Mouse (Mus musculus) thymus, adult 2 months (tissue): ENCODE results near the gene Ap3b1. TPM values are rescaled to one million over a fixed set of nuclear protein-coding genes. Genes with fewer than 3 reads are reported as not detected.

Source experiments
- DNase-seq: peaks from one replicate; pipeline ENCODE4 v3.0.0; 2021
- H3K27ac ChIP-seq: fragments of 200-500 bp; 2 replicates; pipeline ENCODE4 v1.5.1; 2012; ENCODE audit warnings: low read length, control low read depth; ENCODE audit not compliant: control insufficient read depth, insufficient read depth
- H3K27me3 ChIP-seq: fragments of 200-500 bp; 2 replicates; pipeline ENCODE4 v1.6.1; 2012; ENCODE audit warnings: mild to moderate bottlenecking, low read length, moderate library complexity, mixed read lengths; ENCODE audit not compliant: control insufficient read depth, insufficient read depth
- H3K36me3 ChIP-seq: fragments of 200-500 bp; 2 replicates; pipeline ENCODE4 v1.6.1; 2012; ENCODE audit warnings: mild to moderate bottlenecking, low read length, moderate library complexity; ENCODE audit not compliant: control insufficient read depth, insufficient read depth
- H3K4me1 ChIP-seq: fragments of 200-500 bp; replicated peaks from 2 replicates; pipeline ENCODE4 v1.6.1; 2012; ENCODE audit warnings: low read length; ENCODE audit not compliant: control insufficient read depth, insufficient read depth
- H3K4me3 ChIP-seq: fragments of 200-500 bp; 2 replicates; pipeline ENCODE4 v1.5.1; 2012; ENCODE audit warnings: mild to moderate bottlenecking, low read length, control low read depth, moderate library complexity; ENCODE audit not compliant: control insufficient read depth, insufficient read depth
- CTCF ChIP-seq: fragments of 200-500 bp; IDR thresholded peaks from 2 replicates; pipeline ENCODE4 v1.5.1; 2012; ENCODE audit warnings: mild to moderate bottlenecking, control low read depth, low read length, moderate library complexity, borderline replicate concordance; ENCODE audit not compliant: control insufficient read depth, poor library complexity, insufficient read depth; ENCODE audit errors: extremely low read depth
- POLR2A ChIP-seq: fragments of 200-500 bp; IDR thresholded peaks from 2 replicates; pipeline ENCODE4 v1.6.1; 2012; ENCODE audit warnings: mild to moderate bottlenecking, low read length, control low read depth, moderate library complexity; ENCODE audit not compliant: control insufficient read depth, poor library complexity, insufficient read depth; ENCODE audit errors: extremely low read depth
- WGBS: fragments of 180-500 bp; shearing (Covaris S2); methylation state at CpG from one replicate; pipeline ENCODE4 v1.1.7; 2018; 5-methylcytosine and 5-hydroxymethylcytosine counted together
- polyA plus RNA-seq: library from polyadenylated mRNA; depleted of rRNA; stranded (reverse); fragments of >200 nt; gene quantifications from 2 replicates; pipeline ENCODE4 v1.2.3, GENCODE M21; 2012

The Ap3b1 gene
- polyA plus RNA-seq, 1 experiment = 39.4 TPM

- no peak for DNase-seq
- TF ChIP-seq CTCF (no peak), POLR2A (no peak)
- 96% methylated on average over 5 of the region's 5 CpGs for WGBS
- Histone ChIP-seq H3K4me3 (no peak overlapping the region), H3K4me1 (no peaks in the 10 kb centered on the region), H3K27me3 (no peaks in the 10 kb centered on the region), H3K36me3 (peaks cover 6% of the 10 kb centered on the region; the same call in 1 of the 2 replicates), H3K27ac (no peak overlapping the region)
Measured at GRCm38 (mm10) chr13:94423600-94423999, 64.8 kb downstream of the Ap3b1 start.

DNA sequence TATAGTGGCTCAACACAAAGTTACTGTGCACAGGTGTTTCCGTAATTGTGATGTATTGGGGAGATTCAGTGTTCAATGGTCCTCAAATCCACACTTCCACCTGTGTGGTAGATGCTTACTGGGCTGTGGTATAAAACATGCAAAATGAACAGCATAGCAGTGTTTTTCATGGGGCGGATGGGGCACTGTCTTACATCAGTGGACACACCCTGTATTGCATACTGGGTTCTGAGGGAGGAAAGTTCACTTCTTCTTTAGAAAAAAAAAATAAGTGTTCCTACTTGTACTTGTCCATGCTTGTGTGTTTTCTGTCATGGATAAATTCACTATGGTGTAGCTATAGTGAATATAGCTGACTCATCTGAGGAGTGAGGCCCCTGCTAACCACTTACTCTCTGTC, 70.8 kb downstream of the Ap3b1 start:
- Histone ChIP-seq H3K27ac (no peak overlapping the region), H3K27me3 (no peaks in the 10 kb centered on the region), H3K36me3 (peaks cover 6% of the 10 kb centered on the region; the same call in 1 of the 2 replicates), H3K4me1 (no peaks in the 10 kb centered on the region), H3K4me3 (no peak overlapping the region)
- WGBS = 95% methylated on average over 2 of the region's 2 CpGs
- TF ChIP-seq POLR2A (no peak), CTCF (no peak)
- no peak for DNase-seq

GRCm38 (mm10) chr13:94439386-94439785, 80.6 kb downstream of the Ap3b1 start:
- 77% methylated on average over 5 of the region's 5 CpGs for WGBS
- Histone ChIP-seq H3K27me3 (no peaks in the 10 kb centered on the region), H3K36me3 (peaks cover 12% of the 10 kb centered on the region), H3K4me3 (no peak overlapping the region), H3K4me1 (no peaks in the 10 kb centered on the region), H3K27ac (no peak overlapping the region)
- no peak for TF ChIP-seq CTCF
- TF ChIP-seq POLR2A = no peak
- no peak for DNase-seq

- no peaks in the 10 kb centered on the region for H3K27me3 ChIP-seq
- no peak overlapping the region for H3K27ac ChIP-seq
- H3K36me3 ChIP-seq = peaks cover 12% of the 10 kb centered on the region
- DNase-seq = no peak
- no peaks in the 10 kb centered on the region for H3K4me1 ChIP-seq
- WGBS = 96% methylated on average over 4 of the region's 4 CpGs
- H3K4me3 ChIP-seq = no peak overlapping the region
- no peak for TF ChIP-seq CTCF
- no peak for TF ChIP-seq POLR2A
Measured at GRCm38 (mm10) chr13:94441199-94441598, 82.4 kb downstream of the Ap3b1 start.

GRCm38 (mm10) chr13:94443411-94443810, 84.7 kb downstream of the Ap3b1 start:
- no peak overlapping the region for H3K27ac ChIP-seq
- no peaks in the 10 kb centered on the region for H3K4me1 ChIP-seq
- no peak for DNase-seq
- WGBS = 92% methylated on average over 3 of the region's 3 CpGs
- TF ChIP-seq POLR2A (no peak), CTCF (no peak)
- H3K4me3 ChIP-seq = no peak overlapping the region
- H3K36me3 ChIP-seq = peaks cover 14% of the 10 kb centered on the region
- no peaks in the 10 kb centered on the region for H3K27me3 ChIP-seq

DNA sequence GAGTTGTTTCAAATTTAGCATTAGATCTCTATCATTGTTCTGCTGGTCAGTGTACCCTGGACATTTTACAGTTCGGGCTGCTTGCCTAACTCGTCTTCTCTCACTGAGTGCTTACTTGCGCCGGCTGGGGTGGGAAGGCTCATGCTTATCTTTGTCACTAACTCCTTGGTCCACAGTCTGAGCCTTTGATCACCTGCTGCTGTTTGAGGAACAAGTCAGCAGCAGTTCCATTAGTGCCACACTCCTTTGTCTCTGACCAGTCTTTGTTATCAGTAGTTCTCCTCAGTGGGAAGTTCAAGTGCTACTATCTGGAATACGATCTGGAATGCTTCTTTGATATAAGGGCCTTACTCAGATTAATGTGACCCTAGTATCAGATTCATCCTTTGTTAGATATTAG, 86.3 kb downstream of the Ap3b1 start:
- Histone ChIP-seq H3K36me3 (peaks cover 19% of the 10 kb centered on the region), H3K27ac (no peak overlapping the region), H3K4me3 (no peak overlapping the region), H3K27me3 (no peaks in the 10 kb centered on the region), H3K4me1 (no peaks in the 10 kb centered on the region)
- TF ChIP-seq POLR2A = no peak
- TF ChIP-seq CTCF = no peak
- DNase-seq = no peak
- WGBS = 97% methylated on average over 5 of the region's 5 CpGs

- 72% methylated on average over 4 of the region's 4 CpGs for WGBS
- DNase-seq = no peak
- H3K4me1 ChIP-seq = no peaks in the 10 kb centered on the region
- H3K27me3 ChIP-seq = no peaks in the 10 kb centered on the region
- H3K4me3 ChIP-seq = no peak overlapping the region
- no peak overlapping the region for H3K27ac ChIP-seq
- H3K36me3 ChIP-seq = peaks cover 15% of the 10 kb centered on the region
- TF ChIP-seq CTCF = no peak
- TF ChIP-seq POLR2A = no peak
Measured at GRCm38 (mm10) chr13:94447003-94447402, 88.2 kb downstream of the Ap3b1 start.
